Mouse (Mus musculus) R1 (cell line): ENCODE data around the gene Tymp.
A peak's percentile ranks its signal among the peaks of the same experiment; 100 is the strongest.

ENCODE experiments used
- DNase-seq: peaks from one replicate; pipeline ENCODE4 v3.0.0-alpha.2; 2018; ENCODE audit warnings: low read depth, low spot score

Gene Tymp

GRCm38 (mm10) chr15:89374340-89374739 lies 2.5 kb downstream of the Tymp start:
- DNase-seq, result no peak

- DNase-seq, result peak; percentile 93
These were observed 3.0 kb downstream of the Tymp start, which contains the start of gene Sco2 for GRCm38 (mm10) chr15:89373762-89374248. TSS of gene Sco2 (minus strand) at chr15:89373846.

GRCm38 (mm10) chr15:89373027-89373761 lies 3.6 kb downstream of the Tymp start:
- peak; percentile 85 for DNase-seq

- no peak for DNase-seq
These were observed 4.3 kb downstream of the Tymp start for GRCm38 (mm10) chr15:89372536-89372935.

DNA sequence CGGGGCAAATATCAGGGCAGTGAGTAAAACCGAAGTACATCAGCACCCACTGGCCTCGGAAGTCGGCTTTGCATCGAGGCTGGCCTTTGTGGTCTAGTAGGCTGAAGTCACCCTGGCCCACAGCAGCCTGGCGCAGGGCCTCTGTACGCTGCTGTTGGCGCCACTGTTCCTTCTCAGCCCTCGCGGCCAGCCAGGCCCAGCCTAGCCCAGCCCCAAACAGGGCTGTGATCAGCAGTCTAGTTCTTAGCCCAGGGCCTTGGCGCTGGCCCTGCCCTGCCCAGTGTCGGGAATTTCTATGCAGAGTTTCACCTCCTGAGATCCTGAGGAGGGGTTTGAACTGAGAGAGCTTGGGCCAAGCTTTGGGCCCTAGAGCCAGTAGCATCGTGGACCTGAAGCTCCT lies 4.8 kb downstream of the Tymp start:
- no peak for DNase-seq

DNA sequence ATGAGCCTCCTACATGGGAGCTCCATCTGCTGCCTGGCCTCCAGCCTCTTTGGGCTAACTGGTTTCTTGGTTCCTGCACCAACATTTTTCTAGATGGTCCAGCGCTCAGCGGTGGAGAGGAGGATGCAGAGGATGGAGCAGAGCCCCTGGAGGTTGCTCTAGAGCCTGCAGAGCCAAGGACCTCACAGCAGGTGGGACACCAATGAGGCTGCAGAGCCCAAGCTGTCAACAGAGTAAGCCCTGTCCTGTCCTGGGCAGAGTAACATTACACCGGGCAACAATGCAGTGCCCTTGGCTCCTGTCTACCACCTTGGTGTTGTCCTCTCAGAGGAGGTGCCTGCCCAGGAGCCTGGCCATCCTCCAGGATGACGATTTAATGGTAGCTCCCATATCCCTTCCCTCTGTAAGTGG lies 11.7 kb downstream of the Tymp start:
- no peak for DNase-seq

GRCm38 (mm10) chr15:89363051-89363450 lies 13.8 kb downstream of the Tymp start:
- DNase-seq, result no peak

DNA sequence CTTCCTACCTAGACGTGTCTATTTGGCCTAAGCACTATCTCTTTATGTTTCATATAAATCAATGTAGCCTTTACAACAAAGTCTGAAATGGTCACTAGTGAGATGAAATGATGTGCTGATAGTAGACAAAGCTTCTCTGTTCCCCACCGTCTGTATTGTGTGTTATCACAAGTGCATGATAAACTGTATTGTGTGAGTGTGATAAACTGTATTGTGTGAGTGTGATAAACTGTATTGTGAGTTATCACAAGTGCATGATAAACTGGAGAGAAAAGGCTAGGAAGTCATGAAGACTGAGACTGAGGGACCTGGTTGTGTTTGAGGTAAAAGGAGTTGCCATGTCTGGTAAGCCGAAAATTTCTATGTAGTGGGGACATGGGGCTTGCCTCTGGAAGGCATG lies 18.1 kb downstream of the Tymp start:
- no peak for DNase-seq

DNA sequence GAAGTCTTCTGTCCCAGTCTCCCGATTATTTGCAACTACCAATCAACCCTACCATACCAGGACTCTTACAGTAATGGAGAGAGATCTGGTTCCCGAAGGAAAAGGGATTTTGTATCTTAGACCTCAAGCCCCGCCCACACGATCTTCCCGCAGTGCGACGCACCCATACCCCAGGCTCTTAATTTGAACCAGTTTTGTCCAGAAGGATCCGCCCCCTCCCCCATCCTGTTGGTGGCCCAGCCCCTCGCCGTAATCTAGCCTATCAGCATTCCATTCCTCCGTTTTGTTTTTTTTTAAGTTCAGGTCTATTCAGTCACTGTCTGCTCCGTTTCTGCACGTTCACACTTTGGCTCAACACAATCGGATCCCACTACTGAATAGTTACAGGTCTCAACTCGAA lies 20.5 kb downstream of the Tymp start:
- peak; percentile 98 for DNase-seq

GRCm38 (mm10) chr15:89355241-89356187 lies 21.3 kb downstream of the Tymp start, which contains the start of the genes Lmf2 and Ncaph2:
TSS of gene Lmf2 (minus strand) at chr15:89355659.
TSS of gene Ncaph2 (plus strand) at chr15:89355719.
- peak; percentile 97 for DNase-seq

- no peak for DNase-seq
These were observed 22.4 kb downstream of the Tymp start for GRCm38 (mm10) chr15:89354455-89354854.

- DNase-seq, result no peak
These were observed 23.0 kb downstream of the Tymp start for GRCm38 (mm10) chr15:89353837-89354236.

DNA sequence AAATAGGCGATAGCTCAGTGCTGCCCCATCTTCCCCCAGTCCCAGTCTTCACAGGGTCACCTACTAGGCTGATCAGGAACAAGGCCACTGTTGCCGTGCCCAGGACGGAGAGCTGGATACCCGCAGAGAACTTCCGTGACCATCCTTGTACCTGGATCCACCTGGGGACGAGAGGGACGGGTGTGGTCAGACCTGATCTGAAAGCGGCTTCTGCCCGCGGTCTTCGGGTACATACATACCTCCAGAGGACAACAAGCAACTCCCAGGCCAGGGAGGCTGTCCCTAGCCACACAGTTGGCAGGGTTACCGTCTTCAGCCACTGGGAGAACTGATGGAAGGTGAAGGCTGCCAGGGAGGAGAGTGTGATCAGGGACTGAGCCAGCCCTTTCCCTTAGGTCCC lies 24.0 kb downstream of the Tymp start:
- DNase-seq, result no peak

DNA sequence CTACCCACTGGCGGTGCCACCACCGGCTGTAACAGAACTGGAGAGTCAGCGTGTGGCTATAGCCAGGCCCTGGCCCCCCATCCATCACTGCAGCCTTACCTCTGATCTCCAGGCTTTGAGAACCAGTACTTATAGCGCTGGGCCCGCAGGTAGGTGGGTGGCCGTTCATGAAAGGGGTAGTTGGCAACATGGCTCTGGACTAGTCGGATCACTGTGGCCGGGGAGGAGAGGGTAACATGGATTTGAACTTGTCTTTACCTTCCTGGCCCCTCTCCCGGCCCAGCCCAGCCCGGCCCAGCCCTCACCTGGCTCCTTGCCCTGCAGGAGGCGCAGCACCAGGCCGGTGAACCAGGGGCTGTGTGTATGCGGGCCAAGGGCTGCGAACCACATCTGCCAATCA lies 24.8 kb downstream of the Tymp start:
- no peak for DNase-seq

DNA sequence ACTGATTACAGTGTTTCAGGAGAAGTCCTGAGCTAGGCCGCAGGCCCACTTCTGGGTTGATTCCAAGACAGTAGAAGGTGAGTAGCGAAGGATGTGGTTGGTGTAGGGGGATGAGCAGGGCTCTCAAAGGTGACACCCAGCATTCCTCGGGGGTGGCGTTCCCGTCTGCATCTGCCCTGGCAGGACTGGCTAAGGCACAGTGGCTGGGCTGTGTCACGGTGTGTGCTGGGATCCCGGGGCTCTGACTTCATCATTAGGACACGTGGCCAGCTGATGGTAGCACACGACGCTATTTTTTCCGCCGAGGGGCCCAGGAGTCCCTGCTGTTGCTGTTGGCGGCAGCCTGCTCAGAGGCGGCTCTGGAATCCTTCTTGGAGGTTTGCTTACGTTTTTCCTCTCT lies 25.5 kb downstream of the Tymp start:
- no peak for DNase-seq

- no peak for DNase-seq
These were observed 26.4 kb downstream of the Tymp start for GRCm38 (mm10) chr15:89350447-89350846.

- DNase-seq, result peak; percentile 47
These were observed 33.5 kb downstream of the Tymp start for GRCm38 (mm10) chr15:89343325-89343724.

- DNase-seq, result peak; percentile 35
These were observed 35.2 kb downstream of the Tymp start for GRCm38 (mm10) chr15:89341678-89342077.

DNA sequence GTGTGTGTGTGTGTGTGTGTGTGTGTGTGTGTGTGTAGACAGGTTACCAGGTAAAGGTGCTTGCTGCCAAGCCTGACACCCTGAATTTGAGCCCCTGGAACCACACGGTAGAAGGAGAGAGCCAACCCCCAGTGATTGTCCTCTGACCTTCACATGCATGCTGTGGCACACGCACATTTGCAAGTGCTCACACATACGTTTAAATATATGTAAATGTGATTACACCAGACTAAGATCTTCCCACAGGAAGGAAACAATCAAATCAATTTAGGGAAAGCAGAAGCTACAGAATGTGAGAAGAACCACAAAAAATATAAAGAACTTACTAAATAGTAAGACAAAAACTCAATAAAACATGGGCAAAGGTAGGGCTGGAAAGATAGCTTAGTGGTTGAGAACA lies 36.7 kb downstream of the Tymp start:
- DNase-seq, result no peak

DNA sequence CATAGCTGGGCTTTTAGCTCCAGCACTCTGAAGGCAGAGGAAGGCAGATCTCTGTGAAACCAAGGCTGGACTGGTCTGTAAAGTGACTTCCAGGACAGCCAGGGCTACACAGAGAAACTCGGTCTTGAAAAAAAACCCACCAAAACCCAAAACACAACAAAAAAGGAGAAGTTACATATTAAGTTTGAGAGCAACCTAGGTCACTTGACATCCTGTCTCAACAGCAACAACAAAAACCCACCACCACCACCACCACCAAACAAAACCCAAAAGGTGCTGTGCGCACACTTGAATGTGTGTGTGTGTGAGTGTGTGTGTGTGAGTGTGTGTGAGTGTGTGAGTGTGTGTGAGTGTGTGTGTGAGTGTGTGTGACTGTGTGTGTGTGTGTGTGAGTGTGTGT lies 37.1 kb downstream of the Tymp start:
- DNase-seq, result no peak

DNA sequence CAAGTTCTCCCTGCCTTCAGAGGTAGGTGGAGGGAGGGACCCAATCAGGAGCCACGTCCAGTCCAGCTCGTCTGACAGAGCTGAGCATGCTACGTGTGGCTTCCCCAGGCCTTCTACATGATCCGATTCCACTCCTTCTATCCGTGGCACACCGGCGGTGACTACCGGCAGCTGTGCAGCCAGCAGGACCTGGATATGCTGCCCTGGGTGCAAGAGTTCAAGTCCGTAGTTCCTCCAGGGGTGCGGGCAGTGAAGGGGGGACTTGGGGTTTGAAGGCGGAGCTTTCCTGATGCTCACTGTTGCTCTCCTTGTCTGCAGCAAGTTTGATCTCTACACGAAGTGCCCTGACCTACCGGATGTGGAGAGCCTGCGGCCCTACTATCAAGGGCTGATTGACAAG lies 40.4 kb downstream of the Tymp start:
- DNase-seq, result no peak

DNA sequence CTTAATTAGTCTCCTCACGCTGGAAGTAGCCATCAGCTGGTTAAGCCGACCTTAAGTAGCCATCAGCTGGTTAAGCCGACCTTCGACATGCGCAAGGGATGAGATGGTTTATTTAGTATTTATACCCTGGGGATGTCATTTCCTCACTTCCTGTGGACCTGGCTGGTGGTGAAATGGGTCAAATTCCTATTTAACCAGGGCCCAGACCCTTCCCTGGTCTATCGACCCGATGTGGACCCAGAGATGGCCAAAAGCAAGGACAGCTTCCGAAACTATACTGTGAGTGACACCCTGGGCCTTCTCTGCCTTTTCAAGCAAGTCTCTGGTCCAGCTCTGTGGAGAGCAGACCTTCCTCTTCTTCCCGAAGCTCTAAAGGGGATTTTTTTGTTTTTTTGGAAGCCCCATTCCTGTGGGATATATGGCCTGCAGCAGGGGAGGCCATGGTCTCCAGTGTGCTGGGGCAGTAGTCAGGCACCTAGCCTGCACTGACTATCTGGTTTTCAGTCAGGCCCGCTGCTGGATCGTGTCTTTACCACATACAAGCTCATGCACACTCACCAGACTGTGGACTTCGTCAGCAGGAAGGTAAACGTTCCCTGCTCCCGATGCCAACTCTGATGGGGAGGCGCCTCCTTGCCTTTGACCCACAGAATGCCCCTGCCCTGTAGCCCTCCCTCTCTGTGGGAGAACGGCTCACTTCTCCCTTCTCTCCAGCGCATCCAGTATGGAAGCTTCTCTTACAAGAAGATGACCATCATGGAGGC lies 41.9 kb downstream of the Tymp start:
- no peak for DNase-seq
